Mouse (Mus musculus): ENCODE measurements around the gene Slc30a3.

DNA sequence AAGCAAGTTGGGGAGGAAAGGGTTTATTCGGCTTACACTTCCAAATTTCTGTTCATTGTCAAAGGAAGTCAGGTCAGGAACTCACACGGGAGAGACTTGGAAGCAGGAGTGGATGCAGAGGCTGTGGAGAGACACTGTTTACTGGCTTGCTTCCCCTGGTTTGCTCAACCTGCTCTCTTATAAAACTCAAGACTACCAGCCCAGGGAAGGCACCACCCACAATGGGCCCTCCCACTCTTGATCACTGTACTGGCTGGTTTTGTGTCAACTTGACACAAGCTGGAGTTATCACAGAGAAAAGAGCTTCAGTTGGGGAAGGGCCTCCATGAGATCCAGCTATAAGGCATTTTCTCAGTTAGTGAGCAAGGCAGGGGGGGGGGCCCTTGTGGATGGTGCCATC, 37.0 kb downstream of the Slc30a3 start:
- TF ChIP-seq CTCF (IDR thresholded peaks at IDR 0.05; ENCODE audit: control insufficient read depth, insufficient read depth, insufficient read length) (no peak), MYOD1 (IDR thresholded peaks at IDR 0.05; ENCODE audit: control insufficient read depth, insufficient read length, low read depth) (no peak), MAX (IDR thresholded peaks at IDR 0.05) (no peak)
